Mouse (Mus musculus) urinary bladder, adult 18-20 months (tissue): ENCODE measurements around the gene Fgg.
A peak's percentile ranks its signal among the peaks of the same experiment; 100 is the strongest.

ENCODE experiments used
- DNase-seq, 2 experiments: peaks; one replicate each; pipeline ENCODE4 v3.0.0; 2022; ENCODE audit warnings: low spot score in 2 of 2, mixed read lengths in 2 of 2

Fgg gene

GRCm38 (mm10) chr3:83027546-83028251, 20.2 kb downstream of the Fgg start:
- DNase-seq: no peak

- DNase-seq: no peak
These were observed 22.8 kb downstream of the Fgg start for GRCm38 (mm10) chr3:83030331-83030730.

GRCm38 (mm10) chr3:83032746-83033308, 25.3 kb downstream of the Fgg start:
- DNase-seq: no peak

- no peak for DNase-seq
These were observed 26.3 kb downstream of the Fgg start for GRCm38 (mm10) chr3:83033801-83034200.

- no peak for DNase-seq
These were observed 31.3 kb downstream of the Fgg start for GRCm38 (mm10) chr3:83038865-83039264.

GRCm38 (mm10) chr3:83039666-83040065, 32.1 kb downstream of the Fgg start:
- DNase-seq: no peak

- no peak for DNase-seq
These were observed 34.9 kb downstream of the Fgg start for GRCm38 (mm10) chr3:83042451-83042850.

- no peak for DNase-seq
These were observed 39.1 kb downstream of the Fgg start for GRCm38 (mm10) chr3:83046649-83047048.

GRCm38 (mm10) chr3:83049680-83050079, 42.2 kb downstream of the Fgg start, which contains the start of gene Fgb:
Gene Fgb (minus strand): TSS chr3:83049863.
- no peak for DNase-seq

GRCm38 (mm10) chr3:83050661-83051060, 43.1 kb downstream of the Fgg start:
- DNase-seq: no peak

GRCm38 (mm10) chr3:83052102-83052501, 44.6 kb downstream of the Fgg start:
- DNase-seq: no peak

GRCm38 (mm10) chr3:83053126-83053525, 45.6 kb downstream of the Fgg start:
- DNase-seq: no peak

- peak in 1 of 2 experiments; percentile 18 for DNase-seq
These were observed 46.2 kb downstream of the Fgg start for GRCm38 (mm10) chr3:83053758-83054157.

- DNase-seq: no peak
These were observed 47.2 kb downstream of the Fgg start for GRCm38 (mm10) chr3:83054759-83055158.

- DNase-seq: peak; percentile 98 to 99
These were observed 47.9 kb downstream of the Fgg start, which contains the start of gene Plrg1 for GRCm38 (mm10) chr3:83055281-83056038. Gene Plrg1 (plus strand): TSS chr3:83055522.

- DNase-seq: no peak
These were observed 49.5 kb downstream of the Fgg start for GRCm38 (mm10) chr3:83057046-83057445.
